Mouse (Mus musculus) MN1 (cell line): Measurements from ENCODE around the gene Ech1.

Source experiments
- DNase-seq: peaks from one replicate; pipeline ENCODE4 v3.0.0-alpha.2; 2016; ENCODE audit warnings: low spot score

Ech1 gene

DNA sequence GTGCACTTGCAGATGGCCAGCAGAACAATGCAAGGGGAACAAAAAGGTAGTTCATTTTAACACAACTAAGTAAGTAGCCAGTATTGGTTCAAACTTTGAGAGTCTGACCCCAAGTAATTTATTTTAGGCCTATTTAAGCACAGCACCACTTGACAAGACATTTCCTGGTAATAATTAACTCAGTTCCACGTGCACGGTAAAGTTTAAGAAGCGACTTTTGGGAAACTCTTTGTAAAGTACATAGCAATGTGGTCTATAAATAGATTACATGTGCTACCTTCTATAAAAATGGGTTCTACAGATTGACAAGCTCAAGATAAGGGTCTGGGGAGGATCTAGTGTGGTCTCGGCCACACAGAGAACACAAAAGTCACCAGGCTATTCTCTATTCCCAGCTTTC is 21.3 kb upstream of the Ech1 start:
- DNase-seq: no peak

DNA sequence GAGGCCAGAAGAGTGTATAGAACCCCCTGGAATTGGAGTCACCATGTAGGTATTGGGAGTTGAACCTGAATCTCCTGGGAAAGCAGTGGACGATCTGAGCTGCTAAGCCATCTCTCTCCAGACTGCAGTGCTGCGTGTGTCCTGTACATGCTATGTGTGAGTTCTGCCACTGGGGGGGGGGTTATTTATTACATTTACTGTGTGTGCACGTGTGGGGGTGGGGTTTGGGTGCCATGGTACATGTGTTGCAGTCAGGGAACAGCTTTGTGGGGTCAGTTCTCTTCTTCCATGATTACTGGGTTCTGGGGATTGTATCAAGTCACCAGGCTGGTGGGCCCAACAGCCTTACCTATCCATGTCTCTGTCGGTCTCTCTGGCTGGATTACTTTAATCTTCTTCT is 18.1 kb upstream of the Ech1 start:
- no peak for DNase-seq

DNA sequence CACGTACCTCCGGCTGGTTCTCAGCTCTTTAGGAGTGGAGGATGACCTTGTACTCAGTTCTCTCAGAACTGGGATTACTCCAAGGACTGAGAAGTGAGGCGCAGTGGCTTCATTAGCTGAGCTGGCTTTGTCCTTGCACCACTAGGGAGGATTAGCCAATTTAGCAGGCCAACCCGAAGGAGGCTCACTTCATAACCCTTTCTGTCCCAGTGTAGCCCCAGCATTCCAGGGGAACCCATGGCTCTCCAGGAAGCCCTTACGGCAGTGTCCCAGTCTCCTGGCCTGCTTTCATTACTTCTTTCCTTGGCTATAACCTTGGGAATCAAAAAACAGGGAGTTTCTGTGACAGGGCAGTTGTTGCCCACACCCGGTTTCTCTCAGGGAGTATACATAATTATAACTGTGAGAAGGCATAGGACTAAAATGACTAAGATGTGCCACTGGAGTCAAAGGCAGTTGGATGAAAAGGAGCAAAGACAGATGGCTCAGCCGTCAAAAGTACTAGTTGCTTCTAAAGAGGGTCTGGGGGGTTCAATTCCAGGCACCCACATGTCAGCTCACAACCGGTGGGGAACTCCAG is 17.3 kb upstream of the Ech1 start:
- DNase-seq: no peak

DNA sequence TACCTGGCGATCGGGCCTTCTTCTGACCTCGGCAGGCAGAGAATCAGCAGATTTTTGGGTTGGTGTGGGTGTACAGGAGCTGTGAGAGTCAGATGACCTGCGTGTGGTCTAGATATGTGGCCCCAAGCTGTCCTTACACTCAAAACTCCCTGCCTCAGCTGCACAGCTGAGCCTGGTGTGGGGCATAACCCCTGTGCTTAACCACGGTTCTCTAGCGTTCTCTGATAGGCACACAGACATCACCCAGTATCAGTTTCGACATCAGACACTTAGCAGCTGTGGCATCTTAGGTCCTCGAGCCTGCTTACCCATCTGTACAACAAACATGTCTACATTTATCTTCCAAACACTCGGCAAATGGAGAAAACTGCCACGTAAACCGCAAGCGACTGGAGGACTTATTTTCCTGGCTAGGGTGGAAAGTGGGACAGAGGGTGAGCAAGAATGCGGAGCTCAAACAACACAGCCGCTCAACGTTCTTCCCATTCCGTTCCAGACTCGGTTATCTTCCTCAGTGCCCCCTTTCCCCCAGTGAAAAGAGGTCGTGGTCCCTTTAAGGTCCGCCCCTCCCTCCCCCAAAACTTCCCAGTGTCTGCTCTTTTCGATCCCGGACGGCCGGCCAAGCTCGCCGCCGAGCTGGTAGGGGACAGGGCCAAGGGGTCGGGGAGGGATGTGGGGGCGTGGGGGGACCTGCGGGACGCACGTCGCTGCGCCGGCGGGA is 16.6 kb upstream of the Ech1 start, which contains the start of gene Hnrnpl:
Gene Hnrnpl (plus strand): TSS at position 321 of the 721 bp plus-strand sequence.
- peak; percentile 38 for DNase-seq

DNA sequence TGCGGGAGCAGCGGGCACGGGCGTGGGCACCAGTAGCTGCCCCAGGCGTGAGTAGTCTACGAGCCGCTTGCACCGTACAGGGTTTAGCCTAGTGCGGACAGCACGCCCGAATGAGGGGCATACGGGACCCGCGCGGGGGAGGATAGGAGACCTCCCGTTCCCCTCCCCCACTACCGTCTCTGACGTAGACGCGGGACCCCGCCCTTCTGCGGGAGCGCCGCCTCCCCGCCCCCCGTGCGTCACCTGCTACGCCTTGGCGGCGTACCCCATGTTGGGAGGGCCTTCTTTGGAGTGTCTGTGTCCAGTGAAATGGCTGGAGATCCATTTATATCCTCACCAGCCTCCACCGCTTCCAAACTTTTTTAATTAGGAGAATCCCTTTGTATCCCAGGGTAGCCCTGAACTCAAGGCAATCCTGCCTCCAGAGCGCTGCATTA is 16.0 kb upstream of the Ech1 start:
- DNase-seq: peak; percentile 83

DNA sequence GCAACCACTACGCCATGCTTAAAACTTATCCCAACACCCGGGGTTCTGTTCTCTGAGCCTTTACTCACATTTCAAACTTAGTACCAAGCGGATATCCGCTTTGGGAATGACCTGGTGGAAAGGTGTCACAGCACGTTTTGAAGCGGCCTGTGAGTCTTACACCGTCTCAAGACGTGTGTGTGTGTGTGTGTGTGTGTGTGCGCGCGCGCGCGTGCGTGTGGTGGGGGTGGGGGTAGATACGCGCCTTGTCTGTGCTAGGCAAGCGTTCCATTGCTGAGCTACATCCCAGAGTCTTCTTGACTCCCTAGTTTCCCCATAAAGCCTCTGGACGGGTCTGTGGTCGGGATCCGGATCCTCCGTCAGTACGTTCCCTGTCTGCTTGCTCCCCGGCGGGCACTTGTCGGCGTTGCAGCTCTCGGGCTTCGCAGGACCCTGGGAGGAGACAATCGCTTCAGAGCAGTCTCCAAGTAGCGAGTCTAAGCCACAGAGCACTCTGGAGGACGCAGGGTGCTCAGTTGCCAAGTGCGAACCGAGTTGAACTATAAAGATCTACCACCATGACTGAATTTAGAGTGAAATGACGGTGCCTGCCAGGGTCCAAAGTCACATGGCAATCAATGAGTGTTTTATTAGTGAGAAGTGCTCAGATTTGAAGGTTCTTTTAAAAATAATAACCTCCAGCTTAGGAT is 15.5 kb upstream of the Ech1 start:
- peak; percentile 62 for DNase-seq

DNA sequence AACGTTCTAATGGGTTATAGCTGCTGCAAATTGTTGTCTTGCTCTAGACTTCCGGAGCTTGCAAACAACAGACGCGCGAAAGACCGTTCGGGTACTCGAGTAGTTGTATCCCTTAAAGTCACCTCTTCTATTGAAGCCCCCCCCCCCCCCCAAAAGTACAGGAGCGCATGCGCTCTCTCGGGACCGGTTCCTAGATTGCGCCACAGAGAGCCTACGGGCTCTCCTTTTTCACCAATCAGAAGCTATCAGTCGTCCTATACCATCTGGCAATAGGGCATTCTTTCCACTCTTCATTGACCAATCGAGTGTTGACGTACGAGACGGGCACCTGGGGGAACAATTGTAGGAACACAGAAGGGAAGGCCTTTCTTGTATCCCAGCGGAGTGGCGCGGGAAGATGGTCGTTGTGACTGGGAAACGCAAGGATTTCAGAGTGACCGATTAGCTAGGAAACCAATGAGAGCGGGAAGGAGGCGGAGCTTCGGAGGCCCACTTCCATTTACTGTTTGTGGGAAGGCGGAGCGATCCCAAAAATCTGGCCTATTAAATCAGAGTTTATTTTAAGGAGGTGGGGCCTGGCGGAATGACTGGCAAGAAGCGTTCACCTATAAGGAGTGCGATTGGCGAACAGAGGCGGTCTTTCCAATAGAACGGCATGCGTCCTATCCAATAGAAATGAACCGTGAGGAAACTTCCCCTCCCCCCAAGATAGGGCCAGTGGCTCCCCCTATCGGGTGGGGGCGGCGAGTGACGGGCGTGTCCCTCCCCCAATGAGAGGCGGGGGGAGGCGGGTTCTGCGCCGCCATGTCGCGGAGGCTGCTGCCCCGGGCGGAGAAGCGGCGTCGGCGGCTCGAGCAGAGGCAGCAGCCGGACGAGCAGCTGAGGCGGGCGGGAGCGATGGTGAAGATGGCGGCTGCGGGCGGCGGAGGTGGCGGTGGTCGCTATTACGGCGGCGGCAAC is 14.6 kb upstream of the Ech1 start:
- DNase-seq: peak; percentile 98

DNA sequence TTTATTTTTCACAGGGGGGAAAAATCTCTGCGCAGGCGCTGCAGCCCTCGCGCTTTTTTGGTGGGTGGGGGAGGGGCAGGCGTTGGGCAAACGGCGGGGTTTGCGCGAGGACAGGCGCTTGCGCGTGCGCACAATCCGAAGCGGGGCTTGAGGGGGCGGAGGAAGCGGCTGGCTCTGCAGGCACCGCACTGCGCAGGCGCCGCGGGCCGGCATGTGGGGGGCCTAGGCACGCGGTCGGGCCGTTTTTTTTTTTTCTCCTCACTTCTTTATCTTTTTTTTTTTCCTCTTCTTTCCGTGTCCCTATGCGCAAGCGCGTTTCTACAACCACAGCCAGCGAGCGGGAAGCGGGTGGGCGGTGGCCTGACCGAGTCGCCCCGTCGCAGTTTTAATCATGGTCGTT is 13.8 kb upstream of the Ech1 start:
- peak; percentile 95 for DNase-seq

DNA sequence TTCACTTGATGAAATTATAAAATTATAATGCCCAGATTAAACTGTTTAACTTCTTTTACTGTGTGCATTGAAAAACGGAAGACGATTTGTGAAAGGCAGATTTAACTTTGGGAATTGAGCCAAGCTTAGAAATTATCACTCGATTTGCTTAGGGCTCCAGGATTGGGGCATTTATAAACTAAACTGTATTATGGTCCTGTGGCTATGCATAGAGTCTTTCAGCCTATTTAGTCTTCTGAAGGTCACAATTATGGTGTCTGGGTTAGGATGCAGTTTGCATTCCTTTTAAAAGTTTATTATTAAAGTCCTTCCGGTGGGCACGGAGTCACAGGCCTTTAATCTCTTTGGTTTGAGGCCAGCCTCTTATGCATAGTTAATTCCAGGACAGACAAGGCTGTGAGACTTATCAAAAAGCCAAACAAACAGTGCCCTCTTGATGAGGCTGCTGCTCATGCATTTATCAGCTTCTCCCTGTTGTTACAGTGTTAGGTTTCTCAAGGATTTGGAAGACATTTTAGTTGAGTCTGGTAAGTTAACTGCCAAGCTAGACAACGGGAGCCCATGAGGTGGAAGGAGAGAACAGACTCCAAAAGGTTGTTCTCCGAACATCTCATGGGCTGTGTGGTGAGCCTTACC is 13.3 kb upstream of the Ech1 start:
- no peak for DNase-seq

DNA sequence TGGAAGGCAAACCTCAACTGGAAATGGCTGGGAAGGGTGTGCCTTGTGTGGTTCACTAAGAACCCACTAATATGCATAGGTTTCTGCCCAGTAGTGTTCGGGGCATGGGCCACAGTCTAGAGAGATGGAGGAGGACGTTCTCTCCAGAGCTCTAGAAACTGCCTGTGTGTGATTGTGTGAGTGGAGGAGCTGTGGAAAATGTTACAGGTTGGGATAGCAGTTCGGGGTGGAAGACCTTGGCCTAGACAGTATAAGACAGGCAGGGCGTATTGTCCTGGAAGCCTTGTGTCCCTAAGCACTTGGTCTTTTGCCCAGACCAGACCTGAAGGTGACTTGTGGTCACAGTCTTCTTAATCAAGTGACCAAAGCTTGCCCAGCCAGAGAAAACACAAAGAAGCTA is 12.6 kb upstream of the Ech1 start:
- no peak for DNase-seq

DNA sequence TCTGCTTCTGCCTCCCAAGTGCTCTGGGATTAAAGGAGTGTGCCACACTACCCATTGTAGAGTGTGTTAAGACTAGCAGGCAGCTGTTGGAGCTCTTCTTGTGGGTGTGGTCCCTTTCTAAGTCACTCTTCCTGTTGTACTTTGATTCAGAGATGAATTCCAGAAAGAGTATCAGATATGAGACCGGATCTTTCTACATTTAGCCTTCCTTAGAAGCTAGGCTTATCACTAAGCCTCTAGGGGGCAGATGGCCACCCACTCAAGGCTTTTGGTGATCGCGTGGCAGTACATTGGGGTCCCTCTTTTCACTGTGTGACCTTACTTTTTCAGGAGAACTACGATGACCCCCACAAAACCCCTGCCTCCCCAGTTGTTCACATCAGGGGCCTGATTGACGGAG is 12.1 kb upstream of the Ech1 start:
- no peak for DNase-seq

DNA sequence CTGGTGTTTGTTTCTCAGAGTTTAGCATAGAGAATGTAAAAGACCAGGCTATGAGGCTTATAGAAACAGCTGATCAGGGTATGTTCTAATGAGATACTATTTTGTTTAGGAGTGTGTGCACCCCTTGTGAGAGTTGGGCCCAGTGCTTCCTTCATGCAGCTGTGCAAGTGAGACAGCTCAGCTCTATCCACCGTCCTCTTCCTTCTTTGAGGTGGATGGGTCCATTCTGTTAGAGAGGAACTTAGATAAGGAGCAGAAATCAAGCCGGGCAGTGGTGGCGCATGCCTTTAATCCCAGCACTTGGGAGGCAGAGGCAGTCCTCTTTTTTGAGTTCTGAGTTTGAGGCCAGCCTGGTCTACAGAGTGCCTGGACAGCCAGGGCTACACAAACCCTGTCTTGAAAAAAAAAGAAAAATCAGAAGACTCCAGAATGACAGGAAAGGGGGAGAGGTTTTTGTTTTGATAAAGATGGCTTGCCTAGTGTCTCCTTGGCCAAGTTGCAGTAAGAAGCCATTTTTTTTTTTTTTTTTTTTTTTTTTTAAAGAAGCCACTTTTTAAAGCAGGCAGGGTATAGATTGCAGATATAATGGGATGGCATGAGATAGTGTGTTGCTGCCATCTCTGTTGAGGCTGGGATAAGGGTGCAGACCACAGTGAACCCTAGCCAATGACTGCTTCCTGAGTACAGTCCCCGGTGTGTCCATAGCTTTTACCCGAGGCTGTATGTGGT is 10.5 kb upstream of the Ech1 start:
- no peak for DNase-seq

DNA sequence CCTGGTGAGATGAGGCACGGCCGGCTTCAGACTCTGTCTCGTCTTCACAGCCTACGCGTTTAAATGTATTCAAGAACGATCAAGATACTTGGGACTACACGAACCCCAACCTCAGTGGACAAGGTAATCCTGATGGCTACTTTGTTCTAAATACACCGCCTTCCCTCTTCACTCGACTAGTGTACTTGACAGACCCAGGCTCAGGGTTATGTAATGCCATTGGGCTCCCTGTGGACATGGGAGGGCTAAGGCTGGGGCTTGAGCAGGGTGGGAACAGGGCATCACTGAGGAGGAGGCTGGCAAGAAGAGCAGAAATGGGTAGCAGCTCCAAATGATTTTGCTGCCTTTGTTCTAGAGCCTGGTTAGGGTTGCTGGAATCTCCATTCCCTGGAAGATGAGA is 9.8 kb upstream of the Ech1 start:
- DNase-seq: no peak

DNA sequence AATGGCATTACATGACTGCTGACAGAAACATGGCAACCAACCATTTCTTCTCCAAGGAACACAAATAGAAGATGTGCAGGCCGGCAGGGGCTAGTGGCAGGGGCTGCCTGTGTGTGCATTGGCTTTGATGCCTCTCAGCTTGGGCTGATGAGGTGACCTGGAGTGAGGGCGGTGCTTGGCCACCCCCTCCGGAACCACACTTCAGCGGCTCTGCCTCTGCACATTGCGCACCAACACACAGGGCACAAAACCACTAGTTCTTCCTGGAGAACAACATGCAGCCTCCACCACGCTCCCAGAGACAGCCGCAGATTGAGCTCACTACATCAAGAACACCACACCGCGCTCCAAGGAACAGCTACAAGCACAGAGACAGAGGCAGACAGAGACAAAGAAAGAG is 8.8 kb upstream of the Ech1 start:
- DNase-seq: peak; percentile 22

DNA sequence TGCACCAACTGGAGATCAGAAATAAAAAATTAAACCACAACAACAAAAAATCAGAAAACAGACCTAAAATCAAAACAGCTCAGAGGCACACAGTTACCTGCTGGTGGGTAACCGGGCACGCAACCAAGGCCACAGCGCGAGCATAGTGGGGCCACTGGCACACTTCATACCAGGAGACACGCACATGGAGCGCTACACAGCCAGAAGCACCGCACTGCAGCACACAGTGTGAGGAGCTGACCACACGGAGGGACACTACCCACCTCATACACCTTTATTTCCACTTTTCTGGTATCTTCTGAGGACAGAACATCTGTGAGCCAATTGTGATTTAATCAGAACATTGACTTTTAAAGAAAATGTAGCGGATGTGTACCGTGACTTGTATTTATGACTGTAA is 8.1 kb upstream of the Ech1 start:
- no peak for DNase-seq

DNA sequence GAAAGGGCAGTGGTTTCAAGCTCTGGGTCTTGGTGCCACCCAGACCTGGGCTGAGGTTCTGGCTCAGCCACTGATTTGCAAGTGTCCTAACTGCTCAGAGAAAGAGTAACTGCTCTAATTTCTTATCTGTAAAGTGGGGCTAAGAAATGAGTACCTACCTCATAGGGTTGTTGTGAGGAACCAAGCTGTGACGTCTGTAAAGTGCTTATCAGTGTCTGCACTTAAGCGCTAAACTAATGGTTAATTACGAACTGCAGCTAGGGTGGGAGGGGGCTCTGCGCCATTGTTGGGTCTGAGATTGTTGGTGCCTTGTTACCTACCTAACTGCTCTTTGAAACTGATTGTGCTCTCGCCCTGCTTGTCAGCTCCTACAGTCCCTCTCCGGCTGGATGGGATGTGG is 7.5 kb upstream of the Ech1 start:
- DNase-seq: no peak

DNA sequence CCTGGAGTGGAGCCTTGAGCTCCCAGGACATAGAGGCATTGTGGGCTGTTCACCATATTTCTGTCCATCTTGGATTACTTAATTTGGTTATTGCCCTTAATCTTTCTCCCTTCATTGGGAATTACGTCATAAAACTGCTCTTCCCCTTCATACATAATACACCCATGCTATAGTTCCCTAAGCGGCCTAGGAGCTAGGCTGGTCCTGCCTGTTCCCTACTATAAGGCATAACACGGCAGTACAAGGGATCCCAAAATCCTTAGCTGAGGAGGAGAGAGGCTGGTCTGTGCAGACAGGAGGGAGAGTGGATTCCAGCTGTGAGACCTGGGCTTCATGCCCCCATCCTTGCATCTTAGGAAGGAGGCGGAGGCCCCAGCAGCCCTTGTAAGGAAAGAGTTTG is 7.1 kb upstream of the Ech1 start:
- peak; percentile 32 for DNase-seq

DNA sequence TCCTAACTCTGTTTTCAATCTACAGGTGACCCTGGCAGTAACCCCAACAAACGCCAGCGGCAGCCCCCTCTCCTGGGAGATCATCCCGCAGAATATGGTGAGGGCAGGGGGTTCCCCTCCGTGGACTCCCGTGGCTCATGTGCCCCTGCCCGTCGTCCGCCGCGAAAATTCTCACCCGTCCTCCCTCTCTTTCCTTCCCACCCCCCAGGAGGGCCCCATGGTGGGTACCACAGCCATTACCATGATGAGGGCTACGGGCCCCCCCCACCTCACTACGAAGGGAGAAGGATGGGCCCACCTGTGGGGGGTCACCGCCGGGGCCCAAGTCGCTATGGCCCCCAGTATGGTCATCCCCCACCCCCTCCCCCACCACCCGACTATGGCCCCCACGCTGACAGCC is 6.6 kb upstream of the Ech1 start:
- no peak for DNase-seq

DNA sequence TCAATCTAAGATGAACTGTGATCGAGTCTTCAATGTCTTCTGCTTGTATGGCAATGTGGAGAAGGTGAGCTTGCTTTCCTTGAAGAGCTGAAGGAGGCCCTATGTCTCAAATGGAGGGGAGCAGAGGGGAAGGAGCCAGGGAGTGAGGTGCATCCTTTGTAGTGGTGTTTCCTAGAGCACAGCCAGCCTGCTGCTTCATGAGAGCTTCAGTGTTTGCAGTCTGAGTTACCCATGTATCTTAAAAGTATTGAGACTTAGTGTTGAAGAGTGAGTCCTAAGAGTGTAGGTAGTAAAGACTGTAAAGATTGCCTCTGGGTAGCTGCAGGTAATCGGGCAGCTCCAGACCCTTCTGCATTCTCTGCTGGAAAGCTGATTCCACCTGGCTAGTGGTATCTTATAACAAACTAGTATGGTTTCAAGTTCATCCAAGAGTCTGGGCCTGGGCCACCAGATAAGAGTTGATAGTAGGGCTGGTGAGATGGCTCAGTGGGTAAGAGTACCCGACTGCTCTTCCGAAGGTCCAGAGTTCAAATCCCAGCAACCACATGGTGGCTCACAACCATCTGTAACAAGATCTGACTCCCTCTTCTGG is 6.1 kb upstream of the Ech1 start:
- no peak for DNase-seq

DNA sequence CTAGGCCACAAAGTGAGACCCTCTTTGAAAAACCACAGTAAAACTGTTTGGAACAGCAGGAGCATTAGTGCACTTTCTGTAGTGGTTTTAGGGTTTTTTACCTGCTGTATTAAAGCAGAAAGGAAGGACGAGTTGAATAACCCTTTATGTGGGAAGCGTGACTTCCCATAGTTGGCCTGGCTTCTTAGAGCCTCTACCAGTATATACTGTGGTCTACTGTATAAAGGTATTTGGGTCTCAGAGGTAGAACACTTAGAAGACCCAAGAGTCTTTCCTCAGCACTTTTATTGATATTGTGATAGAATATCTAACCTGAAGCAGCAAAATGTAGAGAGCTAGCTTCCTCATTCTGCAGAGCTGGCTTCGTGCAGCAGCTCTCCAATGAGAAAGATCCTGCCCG is 5.4 kb upstream of the Ech1 start:
- no peak for DNase-seq
